24 mouse cellular contexts compared by ENCODE assay signal in genomic region chr6:137874471-137875244, GRCm38 (mm10).
DNase-seq lines count a peak whose midpoint lies in the region; ATAC-seq lines count a peak whose summit lies in the region.
"Had no signal": no experiment of that assay in that cellular context is flagged by ENCODE, and none has a peak within 500 bp of the region (broad histone marks: within the 10 kb centered on the region; RNA-seq: fewer than 3 reads in every experiment).

No protein-coding gene starts in this region.

- peak; percentile 13 for DNase-seq in kidney, postnatal 10 days
- no peak for DNase-seq in intestine, embryonic 14.5 days (ENCODE audit: low spot score)
- peak; percentile 44 for DNase-seq in lung, postnatal 25 days (ENCODE audit: low spot score)
- no peak for DNase-seq in left cerebral cortex, adult 11 months (ENCODE audit: low spot score)
- no peak for DNase-seq in c-Kit-positive CD71-positive TER-119-positive erythroid progenitor cells, embryonic 14.5 days (ENCODE audit: low spot score)
- DNase-seq: adrenal gland, adult 2 months; cerebellum, adult 18-20 months; cerebellum, postnatal 36 days; gastrocnemius, postnatal 14 days; heart, adult 11 months; heart, postnatal 10 days; retina, postnatal 1 day; right cerebral cortex, postnatal 25 days; spleen, adult 18-20 months; thymus, postnatal 25 days had no signal

- no peak overlapping the region for H3K27ac ChIP-seq in kidney, embryonic 14.5 days (ENCODE audit: low read depth, low read length)
- no peak overlapping the region for H3K27ac ChIP-seq in intestine, embryonic 14.5 days (ENCODE audit: low read depth)
- H3K27ac ChIP-seq in intestine, embryonic 15.5 days = no peak overlapping the region
- H3K27ac ChIP-seq: forebrain, embryonic 15.5 days; hindbrain, embryonic 12.5 days; midbrain, embryonic 15.5 days; neural tube, embryonic 13.5 days had no signal

- no peak overlapping the region for H3K4me3 ChIP-seq in kidney, embryonic 14.5 days (ENCODE audit: low read length)
- no peak overlapping the region for H3K4me3 ChIP-seq in intestine, embryonic 14.5 days (ENCODE audit: low read depth, low read length)
- H3K4me3 ChIP-seq in intestine, embryonic 15.5 days (replicated peaks) = no peak overlapping the region
- H3K4me3 ChIP-seq: forebrain, embryonic 15.5 days; heart, embryonic 12.5 days; hindbrain, embryonic 12.5 days; midbrain, embryonic 15.5 days; myocyte; neural tube, embryonic 13.5 days had no signal

- no peak overlapping the region for H3K9ac ChIP-seq in kidney, embryonic 14.5 days (ENCODE audit: low read depth, low read length)
- no peak overlapping the region for H3K9ac ChIP-seq in intestine, embryonic 14.5 days (ENCODE audit: low read length)
- no peak overlapping the region for H3K9ac ChIP-seq in intestine, embryonic 15.5 days
- H3K9ac ChIP-seq: forebrain, embryonic 15.5 days; heart, embryonic 12.5 days; hindbrain, embryonic 12.5 days; midbrain, embryonic 15.5 days; neural tube, embryonic 13.5 days had no signal

- H3K27me3 ChIP-seq in kidney, embryonic 14.5 days (ENCODE audit: control insufficient read depth, insufficient read depth, low read length) = no peaks in the 10 kb centered on the region
- H3K27me3 ChIP-seq in intestine, embryonic 14.5 days (replicated peaks; ENCODE audit: control insufficient read depth, insufficient read depth, low read length) = no peaks in the 10 kb centered on the region
- H3K27me3 ChIP-seq in intestine, embryonic 15.5 days (replicated peaks) = no peaks in the 10 kb centered on the region
- H3K27me3 ChIP-seq: forebrain, embryonic 15.5 days; heart, embryonic 12.5 days; hindbrain, embryonic 12.5 days; midbrain, embryonic 15.5 days; neural tube, embryonic 13.5 days had no signal

- ATAC-seq in kidney, embryonic 14.5 days (ENCODE audit: low FRiP score, low TSS enrichment) = no peak
- ATAC-seq in intestine, embryonic 14.5 days (replicated peaks; ENCODE audit: low FRiP score, low TSS enrichment, low read depth) = peak; percentile 58; the same call in 1 of the 2 replicates
- ATAC-seq in intestine, embryonic 15.5 days = peak; percentile 80
- no peak for ATAC-seq in cerebellum, adult (ENCODE audit: insufficient number of reproducible peaks, low FRiP score, low TSS enrichment)
- ATAC-seq: forebrain, embryonic 15.5 days; midbrain, embryonic 15.5 days had no signal

- H3K4me1 ChIP-seq in kidney, embryonic 14.5 days (ENCODE audit: control insufficient read depth, insufficient read depth, low read length) = no peaks in the 10 kb centered on the region
- no peaks in the 10 kb centered on the region for H3K4me1 ChIP-seq in intestine, embryonic 14.5 days (replicated peaks; ENCODE audit: control insufficient read depth, insufficient read depth, low read length)
- no peaks in the 10 kb centered on the region for H3K4me1 ChIP-seq in intestine, embryonic 15.5 days (replicated peaks)
- H3K4me1 ChIP-seq: heart, embryonic 12.5 days; hindbrain, embryonic 12.5 days; midbrain, embryonic 15.5 days; neural tube, embryonic 13.5 days had no signal

- no peaks in the 10 kb centered on the region for H3K9me3 ChIP-seq in kidney, embryonic 14.5 days (ENCODE audit: control insufficient read depth, low read length)
- H3K9me3 ChIP-seq in intestine, embryonic 14.5 days (ENCODE audit: control insufficient read depth, low read length) = no peaks in the 10 kb centered on the region
- H3K9me3 ChIP-seq in intestine, embryonic 15.5 days = no peaks in the 10 kb centered on the region
- H3K9me3 ChIP-seq: hindbrain, embryonic 12.5 days; midbrain, embryonic 15.5 days had no signal

- no peak overlapping the region for H3K4me2 ChIP-seq in kidney, embryonic 14.5 days (replicated peaks; ENCODE audit: low read depth, low read length)
- no peak overlapping the region for H3K4me2 ChIP-seq in intestine, embryonic 14.5 days (ENCODE audit: low read length)
- H3K4me2 ChIP-seq in intestine, embryonic 15.5 days (replicated peaks) = no peak overlapping the region
- H3K4me2 ChIP-seq: forebrain, embryonic 15.5 days; heart, embryonic 12.5 days; hindbrain, embryonic 12.5 days; midbrain, embryonic 15.5 days; neural tube, embryonic 13.5 days had no signal

- H3K36me3 ChIP-seq in kidney, embryonic 14.5 days (ENCODE audit: control insufficient read depth, insufficient read depth, low read length) = no peaks in the 10 kb centered on the region
- no peaks in the 10 kb centered on the region for H3K36me3 ChIP-seq in intestine, embryonic 14.5 days (ENCODE audit: control insufficient read depth, insufficient read depth, low read length)
- H3K36me3 ChIP-seq in intestine, embryonic 15.5 days = no peaks in the 10 kb centered on the region
- H3K36me3 ChIP-seq: forebrain, embryonic 15.5 days; heart, embryonic 12.5 days; hindbrain, embryonic 12.5 days; midbrain, embryonic 15.5 days; neural tube, embryonic 13.5 days had no signal

- WGBS in kidney, embryonic 14.5 days = 84% methylated on average over 8 of the region's 8 CpGs
- 73% methylated on average over 8 of the region's 8 CpGs for WGBS in intestine, embryonic 14.5 days
- 64% methylated on average over 8 of the region's 8 CpGs for WGBS in intestine, embryonic 15.5 days

Comparison
In these comparisons a context has a peak if more than half of its experiments do, and no peak if none do; other contexts are left out.
1. DNase-seq: peak in kidney, postnatal 10 days (single experiment) and lung, postnatal 25 days (single experiment); none in intestine, embryonic 14.5 days (single experiment), left cerebral cortex, adult 11 months (single experiment) and c-Kit-positive CD71-positive TER-119-positive erythroid progenitor cells, embryonic 14.5 days (single experiment).
2. ATAC-seq: peak in intestine, embryonic 14.5 days (single experiment) and intestine, embryonic 15.5 days (single experiment); none in kidney, embryonic 14.5 days (single experiment) and cerebellum, adult (single experiment).